Mouse (Mus musculus) frontal cortex, postnatal 36 days (tissue): ENCODE data around the gene Lemd2.

Experiments
- DNase-seq, 2 experiments: peaks; one replicate each; pipeline ENCODE4 v3.0.0; 2022; ENCODE audit warnings: low spot score in 2 of 2

Lemd2 gene

DNA sequence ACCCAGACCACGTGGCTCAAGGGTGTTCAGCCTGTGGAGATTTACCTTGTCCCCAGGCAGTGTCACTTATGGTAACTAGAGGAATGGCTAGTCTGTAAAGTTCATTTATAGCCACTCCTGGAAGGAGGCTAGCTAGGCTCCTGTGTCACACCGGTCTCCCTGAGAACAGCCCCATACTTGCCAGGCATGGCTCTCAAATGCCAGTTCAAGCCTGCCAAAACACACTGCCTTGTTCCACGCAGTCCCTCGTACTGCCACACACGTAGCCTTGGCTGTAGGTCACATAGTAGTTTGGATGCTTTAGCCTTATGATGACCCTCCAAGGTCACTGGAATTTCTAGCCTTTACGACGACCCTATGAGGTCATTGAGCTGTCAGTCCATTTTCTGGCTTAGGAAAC, 45.1 kb downstream of the Lemd2 start:
- no peak for DNase-seq

DNA sequence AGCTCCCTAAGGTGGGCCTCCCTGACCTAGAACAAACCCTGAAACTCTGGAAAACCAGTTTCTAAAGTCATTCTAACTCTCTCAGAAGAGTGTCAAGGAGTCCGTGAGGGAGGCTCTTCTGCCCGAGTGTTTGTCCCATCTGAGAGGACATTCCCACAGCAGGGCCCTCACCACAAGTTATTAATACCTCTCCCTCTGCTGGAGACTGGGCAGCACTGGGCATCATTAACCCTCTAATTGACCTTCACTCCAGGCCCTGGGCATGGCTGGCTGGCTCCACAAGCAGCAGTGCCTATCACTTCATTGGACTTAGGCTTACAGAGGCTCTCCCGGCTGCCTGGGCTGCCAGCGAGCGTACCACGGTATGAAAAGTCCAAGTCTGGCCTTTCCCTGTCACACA, 45.8 kb downstream of the Lemd2 start:
- DNase-seq, result no peak

DNA sequence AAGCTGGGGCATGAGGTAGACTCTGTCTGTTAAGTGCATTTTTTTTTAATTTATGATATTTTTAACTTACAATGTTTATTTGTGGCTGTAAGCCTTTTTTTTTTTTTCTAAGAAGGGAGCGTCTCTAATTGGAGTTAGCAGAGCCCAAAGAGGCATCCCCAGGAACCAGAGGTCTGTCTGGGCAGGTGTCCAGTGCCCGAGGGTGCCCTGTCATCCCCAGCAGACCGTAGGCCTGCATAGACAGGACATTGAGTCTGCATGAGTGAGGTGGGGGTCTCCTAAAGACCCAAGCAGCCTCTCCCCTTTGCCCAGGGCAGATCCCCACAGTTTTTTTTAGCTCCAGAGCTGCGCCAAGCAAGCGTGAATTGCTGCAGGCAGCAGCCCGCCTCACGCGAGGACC, 48.5 kb downstream of the Lemd2 start:
- no peak for DNase-seq

DNA sequence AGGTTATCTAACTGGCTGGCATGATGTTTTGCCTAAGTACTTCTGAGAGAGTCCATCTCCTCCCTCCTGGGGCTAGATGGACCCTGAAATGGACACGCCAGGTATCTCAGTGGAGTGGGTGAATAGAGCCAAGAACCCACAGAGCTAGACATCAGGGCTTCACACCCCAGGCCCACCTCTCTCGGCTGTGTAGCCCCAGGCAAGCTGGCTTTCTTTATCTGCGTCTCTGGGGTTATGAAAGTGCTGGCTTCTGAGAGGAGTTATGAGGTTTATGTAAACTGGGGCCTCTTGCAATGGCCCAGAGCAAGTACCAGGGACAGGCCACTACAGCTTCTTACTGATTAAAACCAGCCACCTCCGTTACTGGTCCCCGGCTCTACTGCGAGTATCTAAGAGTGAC, 49.4 kb downstream of the Lemd2 start:
- no peak for DNase-seq

DNA sequence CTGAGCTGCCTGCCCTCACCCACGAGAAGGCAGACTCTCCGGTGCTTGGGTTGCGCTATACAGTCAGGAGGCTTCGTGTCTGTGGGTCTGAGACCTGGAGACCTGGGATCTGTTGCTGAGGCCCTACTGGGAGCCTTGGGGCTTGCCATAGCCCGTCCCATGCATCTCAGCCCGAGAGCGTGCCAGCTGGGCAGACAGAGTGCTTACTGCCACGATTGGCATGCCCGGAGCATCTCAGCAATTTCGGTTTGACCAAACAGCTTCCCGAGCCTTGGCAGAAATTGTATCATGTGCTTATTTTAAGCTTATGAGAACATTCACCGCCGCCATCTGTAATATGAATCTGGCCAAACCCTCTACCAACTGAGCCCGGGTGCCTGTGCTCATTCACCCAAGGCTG, 50.0 kb downstream of the Lemd2 start:
- DNase-seq, result no peak

DNA sequence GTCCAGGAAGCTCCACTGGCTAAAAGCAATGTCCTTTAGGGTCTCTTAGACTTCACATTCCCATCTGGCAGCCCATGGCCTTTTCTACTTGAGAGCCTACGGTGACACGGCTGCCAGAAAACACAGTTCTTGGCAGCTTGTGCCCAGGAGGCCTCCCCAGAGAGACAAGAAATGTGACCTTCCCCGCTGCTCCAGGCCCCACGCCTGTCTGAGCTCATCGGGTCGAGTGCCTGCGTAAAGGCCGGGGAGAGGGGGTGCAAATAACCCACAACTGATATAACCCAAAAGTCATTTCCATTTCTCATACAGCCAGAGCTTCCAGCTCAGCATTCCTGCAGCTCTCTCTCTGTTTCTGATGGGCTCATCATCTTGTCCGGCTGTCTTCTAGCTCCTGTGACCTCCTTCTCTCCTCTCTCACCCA, 50.5 kb downstream of the Lemd2 start:
- no peak for DNase-seq

DNA sequence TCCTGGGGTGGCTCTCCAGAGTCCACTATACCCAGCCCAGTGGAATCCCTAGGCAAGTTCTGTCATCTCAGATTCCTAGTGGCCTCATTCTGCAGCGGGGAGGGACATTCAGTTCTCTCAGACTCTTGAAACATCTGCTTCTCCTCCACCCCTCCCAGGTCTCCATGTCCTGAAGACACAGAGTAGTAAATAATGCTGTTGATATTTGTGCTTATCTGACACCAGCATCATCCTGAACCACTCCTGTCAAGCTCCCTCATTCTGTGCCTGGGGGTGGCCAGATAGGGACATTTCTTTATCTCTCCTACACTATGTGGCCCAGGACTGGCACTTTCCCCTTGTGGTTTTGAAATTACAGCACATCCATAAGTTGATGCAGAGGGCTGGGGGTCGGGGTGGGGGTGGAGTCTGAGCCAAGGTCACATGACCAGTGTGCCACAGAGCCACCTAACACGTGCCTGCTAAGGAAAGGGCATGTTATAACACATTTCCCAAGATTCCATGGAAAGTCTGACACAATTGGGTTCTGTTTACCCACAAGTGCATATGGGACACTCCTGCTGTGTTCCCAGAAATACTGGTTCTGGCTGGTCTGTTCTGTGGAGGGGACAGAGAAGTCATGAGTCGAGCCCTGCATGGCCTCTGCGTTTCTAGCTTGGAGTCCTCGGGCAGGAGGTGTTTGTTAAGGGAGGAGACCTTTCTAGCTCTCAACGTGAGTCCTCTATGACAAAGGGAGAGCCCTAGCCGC, 51.1 kb downstream of the Lemd2 start:
- no peak for DNase-seq

DNA sequence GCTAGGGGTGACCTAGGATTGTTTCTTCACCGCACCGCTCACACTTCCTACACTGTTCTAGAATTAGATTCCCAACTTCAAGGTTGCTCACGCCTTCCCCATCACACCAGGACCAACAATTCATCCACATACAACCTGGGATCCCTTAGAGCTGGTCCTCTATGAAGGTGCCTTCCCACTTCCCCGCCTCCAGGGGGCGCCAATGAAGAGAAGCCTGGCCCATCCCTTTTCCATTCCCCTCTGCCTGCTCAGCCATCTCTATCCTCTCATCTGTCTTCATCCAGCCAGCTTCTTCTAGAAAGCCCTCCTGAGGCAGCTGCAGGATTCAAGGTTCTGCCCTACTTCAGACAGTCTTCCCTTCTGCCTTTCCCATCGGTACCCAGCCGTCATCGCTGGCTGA, 52.9 kb downstream of the Lemd2 start:
- DNase-seq, result no peak

DNA sequence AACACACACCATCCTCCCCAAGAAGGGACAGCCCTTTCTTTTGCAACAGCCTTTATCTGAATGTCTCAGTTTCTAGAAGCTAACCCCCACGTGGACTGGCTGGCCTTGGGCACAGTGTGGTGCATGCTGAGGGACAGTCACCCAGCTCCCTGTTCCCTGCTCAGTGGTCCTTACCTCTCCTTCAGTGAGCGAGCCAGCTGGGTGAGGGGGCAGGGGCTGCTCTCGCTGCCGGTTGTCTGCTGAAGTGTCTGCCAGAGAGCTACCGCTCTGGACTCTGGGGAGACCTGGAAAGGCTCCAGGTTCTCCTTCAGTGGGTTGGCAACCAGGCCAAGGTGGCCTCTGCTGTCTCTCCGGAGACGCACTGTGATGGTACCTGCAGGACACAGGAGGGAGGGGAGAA, 53.4 kb downstream of the Lemd2 start:
- no peak for DNase-seq

DNA sequence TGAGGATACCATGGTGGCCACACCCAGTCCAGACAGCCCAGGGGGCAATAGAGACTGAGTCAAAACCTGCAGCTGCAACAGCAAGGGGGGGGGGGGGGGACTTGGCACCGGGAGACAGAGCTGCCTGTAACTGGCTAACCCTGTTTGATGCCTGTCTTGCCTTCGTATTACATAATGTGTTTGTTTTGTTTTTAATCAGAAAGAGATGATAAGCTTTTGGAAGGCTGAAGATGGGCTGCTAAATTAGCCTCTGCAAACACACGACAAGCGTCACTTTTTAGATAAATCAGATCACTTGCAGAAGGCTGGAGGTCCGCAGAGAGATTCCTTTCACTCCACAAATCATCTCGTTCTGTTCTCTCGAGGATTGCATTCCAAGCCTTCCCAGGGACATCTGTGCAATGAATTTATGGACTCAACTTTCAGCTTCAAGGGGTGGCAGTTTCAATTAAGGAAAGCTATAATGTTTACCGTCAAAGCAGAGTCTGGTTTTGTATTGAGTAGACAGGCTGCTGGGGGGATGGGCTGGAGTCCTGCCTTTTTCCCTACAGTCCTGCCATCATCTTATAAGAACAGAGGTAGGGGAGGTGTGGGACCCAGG, 57.8 kb downstream of the Lemd2 start:
- no peak for DNase-seq

DNA sequence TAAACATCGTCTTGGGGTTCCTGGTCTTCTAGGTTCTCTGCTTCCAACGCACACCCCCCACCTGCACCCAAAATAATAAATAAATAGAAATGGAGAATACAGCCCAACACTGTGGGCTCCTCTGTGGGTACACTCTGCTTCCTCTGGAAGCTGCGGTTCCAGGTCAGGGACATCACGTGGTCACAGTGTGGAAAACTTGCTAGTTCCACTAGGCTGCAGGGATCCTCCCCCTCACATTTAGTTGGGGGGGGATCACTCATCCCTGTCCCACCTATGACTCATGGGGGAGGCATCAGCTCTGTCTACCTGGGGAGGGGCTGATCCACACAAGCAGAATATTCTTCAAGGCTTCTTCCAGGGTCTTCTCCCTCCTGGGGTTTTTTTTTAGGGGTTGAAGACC, 60.1 kb downstream of the Lemd2 start:
- no peak for DNase-seq

DNA sequence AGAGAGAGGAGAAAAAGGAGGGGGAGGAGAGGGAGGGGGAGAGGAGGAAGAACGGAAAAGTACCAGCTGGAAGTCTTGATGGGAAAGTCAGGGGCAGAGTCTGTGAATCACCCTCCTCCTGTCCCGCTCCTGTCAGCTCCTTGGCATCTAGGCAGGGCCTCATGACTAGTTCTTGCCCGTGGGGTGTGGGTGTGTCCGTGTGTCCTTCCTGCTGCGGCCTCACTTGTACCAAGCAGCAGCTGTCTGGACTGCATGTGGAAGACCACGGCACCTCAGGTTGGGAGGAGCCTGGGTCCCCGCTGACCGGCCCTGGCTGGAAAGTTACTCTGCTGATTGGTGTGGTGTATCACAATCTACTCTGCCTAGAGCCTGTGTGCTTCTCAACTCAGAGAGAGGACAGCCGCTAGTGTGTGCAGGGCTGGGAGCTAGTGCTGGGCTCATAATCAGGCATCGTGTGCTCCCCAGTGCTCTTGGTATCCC, 62.3 kb downstream of the Lemd2 start:
- no peak for DNase-seq

DNA sequence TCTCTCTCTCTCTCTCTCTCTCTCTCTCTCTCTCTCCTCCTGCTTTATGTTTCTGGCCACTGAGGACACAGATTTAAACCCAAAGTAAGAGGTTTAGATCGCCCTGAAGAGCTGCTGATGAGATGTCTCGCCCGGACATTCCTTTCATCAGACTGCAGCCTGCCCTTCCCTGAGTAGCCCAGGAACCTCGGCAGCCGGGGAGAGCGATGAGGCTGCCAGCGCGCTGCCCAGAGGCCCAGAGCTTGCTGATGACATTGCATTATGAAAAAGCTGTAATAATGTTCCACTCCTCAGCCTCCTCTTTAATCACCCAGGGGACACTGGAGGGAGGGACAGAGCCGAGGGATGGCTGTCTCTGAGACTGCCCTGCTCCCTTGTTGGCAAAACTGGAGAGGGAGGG, 64.0 kb downstream of the Lemd2 start:
- no peak for DNase-seq
